Mouse (Mus musculus) lung, embryonic 15.5 days (tissue): ENCODE measurements around the gene St7. TPM values are rescaled to one million over a fixed set of nuclear protein-coding genes. Genes with fewer than 3 reads are reported as not detected.

Experiments used
- ATAC-seq: fragments of 200-750 bp; cut with Nextera tagmentation; 2 replicates; pipeline ENCODE4 v1.8.0; 2017; ENCODE audit warnings: moderate number of reproducible peaks, borderline replicate concordance; ENCODE audit not compliant: low FRiP score, low TSS enrichment; ENCODE audit errors: extremely low read depth
- H3K27ac ChIP-seq: fragments of 300-500 bp; sonication (generic); 2 replicates; pipeline ENCODE4 v1.5.1; 2015; ENCODE audit warnings: moderate library complexity, mild to moderate bottlenecking, inconsistent platforms
- H3K27me3 ChIP-seq: fragments of 300-500 bp; sonication (generic); 2 replicates; pipeline ENCODE4 v1.6.1; 2015; ENCODE audit warnings: inconsistent platforms
- H3K36me3 ChIP-seq: fragments of 300-500 bp; sonication (generic); 2 replicates; pipeline ENCODE4 v1.6.1; 2015; ENCODE audit warnings: inconsistent platforms
- H3K4me1 ChIP-seq: fragments of 300-500 bp; sonication (generic); 2 replicates; pipeline ENCODE4 v1.6.1; 2015; ENCODE audit warnings: inconsistent platforms
- H3K4me2 ChIP-seq: fragments of 300-500 bp; sonication (generic); 2 replicates; pipeline ENCODE4 v1.6.1; 2015; ENCODE audit warnings: inconsistent platforms, mild to moderate bottlenecking, moderate library complexity
- H3K4me3 ChIP-seq: fragments of 300-500 bp; sonication (generic); 2 replicates; pipeline ENCODE4 v1.5.1; 2015; ENCODE audit warnings: mild to moderate bottlenecking, inconsistent platforms
- H3K9ac ChIP-seq: fragments of 300-500 bp; sonication (generic); 2 replicates; pipeline ENCODE4 v1.6.1; 2015; ENCODE audit warnings: inconsistent platforms
- H3K9me3 ChIP-seq: fragments of 300-500 bp; sonication (generic); 2 replicates; pipeline ENCODE4 v1.6.1; 2016; ENCODE audit warnings: inconsistent platforms
- WGBS: fragments of 180-500 bp; shearing (Covaris S2); methylation state at CpG from one replicate; pipeline ENCODE4 v1.1.7; 2015; 5-methylcytosine and 5-hydroxymethylcytosine counted together
- polyA plus RNA-seq: library from polyadenylated mRNA; unstranded; fragments of >200 nt; fragmentation: Nextera tagmentation; extraction: Ambion mirVana; gene quantifications from 2 replicates; pipeline ENCODE4 v1.2.1, GENCODE M21; 2015

St7 gene
- polyA plus RNA-seq, 1 experiment from 2014 or later, result 44.0 TPM

DNA sequence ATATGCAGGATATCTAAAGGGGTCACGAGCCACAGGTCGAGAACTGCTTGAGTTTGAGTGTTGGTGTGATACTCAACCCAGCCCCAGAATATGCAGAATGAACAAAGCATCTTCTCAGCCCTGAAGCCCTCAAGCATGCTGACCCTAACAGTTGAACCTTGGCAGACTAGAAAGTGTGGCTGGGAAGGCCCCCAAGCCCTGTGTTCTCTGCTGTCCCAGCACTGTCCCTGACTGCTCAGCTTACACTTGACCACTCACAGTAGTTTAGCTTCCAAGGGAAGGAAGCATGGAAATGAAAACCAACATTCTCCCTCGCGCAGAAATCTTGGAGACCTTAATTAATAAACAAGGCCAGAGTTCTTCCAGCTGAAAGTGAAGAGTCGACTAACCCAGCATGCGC lies 219.6 kb downstream of the St7 start:
- H3K27ac ChIP-seq, result peak overlapping the region; percentile 21; the same call in 1 of the 2 replicates
- ATAC-seq, result peak; percentile 49; the same call in 1 of the 2 replicates

DNA sequence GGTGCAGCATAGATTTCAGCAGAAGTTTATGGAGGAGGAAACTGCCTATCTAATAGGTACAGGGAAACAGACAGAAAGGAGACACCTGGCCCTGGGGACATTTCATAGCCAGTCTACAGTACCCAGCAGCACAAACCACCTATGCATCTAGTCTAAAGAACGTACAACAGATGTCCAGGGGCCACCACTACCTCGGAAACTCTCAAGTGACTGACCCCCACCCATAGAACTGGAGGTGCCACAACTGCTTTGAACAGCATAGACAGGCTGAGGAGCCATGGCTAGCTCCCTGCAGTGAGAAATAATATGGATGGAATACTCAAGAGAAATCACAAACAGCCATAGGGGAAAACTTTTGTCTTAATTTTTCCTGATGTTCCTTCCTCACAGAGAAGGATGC lies 220.1 kb downstream of the St7 start:
- peak; percentile 8; the same call in 1 of the 2 replicates for ATAC-seq
- peaks cover 8% of the 10 kb centered on the region; the same call in 1 of the 2 replicates for H3K36me3 ChIP-seq
- H3K4me3 ChIP-seq, result no peak overlapping the region
- no peaks in the 10 kb centered on the region for H3K4me1 ChIP-seq
- H3K9me3 ChIP-seq, result no peaks in the 10 kb centered on the region
- peak overlapping the region; percentile 21; the same call in 1 of the 2 replicates for H3K27ac ChIP-seq
- no peak overlapping the region for H3K4me2 ChIP-seq
- WGBS, result 83% methylated on average over 2 of the region's 2 CpGs
- H3K27me3 ChIP-seq, result no peaks in the 10 kb centered on the region
- H3K9ac ChIP-seq, result no peak overlapping the region

More for the DNA sequence above, 219.6 kb downstream of the St7 start:
- H3K4me1 ChIP-seq, result no peaks in the 10 kb centered on the region
- peaks cover 8% of the 10 kb centered on the region; the same call in 1 of the 2 replicates for H3K36me3 ChIP-seq
- no peak overlapping the region for H3K4me2 ChIP-seq
- 59% methylated on average over 6 of the region's 6 CpGs for WGBS
- H3K4me3 ChIP-seq, result no peak overlapping the region
- no peak overlapping the region for H3K9ac ChIP-seq
- H3K27me3 ChIP-seq, result no peaks in the 10 kb centered on the region
- no peaks in the 10 kb centered on the region for H3K9me3 ChIP-seq

DNA sequence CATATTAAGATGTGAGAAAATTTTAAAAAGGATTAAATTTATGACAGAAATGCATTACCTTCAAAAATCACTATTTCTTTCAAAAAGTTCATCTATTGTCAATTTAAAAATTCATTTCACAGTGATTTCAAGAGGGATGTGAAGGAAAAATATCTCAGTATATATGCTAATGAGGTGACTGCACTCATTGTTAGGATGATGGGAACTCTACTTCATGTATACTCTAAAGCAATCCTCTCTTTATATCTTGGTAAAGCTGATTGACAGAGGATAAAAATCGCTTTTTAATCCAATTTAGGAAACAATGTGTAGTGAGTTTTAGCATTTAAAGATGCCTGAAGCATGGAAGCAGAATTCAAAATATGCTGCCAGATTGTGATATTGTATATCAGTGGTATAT lies 220.6 kb downstream of the St7 start:
- no peak overlapping the region for H3K27ac ChIP-seq
- no peaks in the 10 kb centered on the region for H3K9me3 ChIP-seq
- H3K36me3 ChIP-seq, result peaks cover 8% of the 10 kb centered on the region; the same call in 1 of the 2 replicates
- H3K27me3 ChIP-seq, result no peaks in the 10 kb centered on the region
- H3K9ac ChIP-seq, result no peak overlapping the region
- H3K4me2 ChIP-seq, result no peak overlapping the region
- ATAC-seq, result no peak
- no peak overlapping the region for H3K4me3 ChIP-seq
- H3K4me1 ChIP-seq, result no peaks in the 10 kb centered on the region
- WGBS, result 94% methylated on average over 1 of the region's 1 CpGs

DNA sequence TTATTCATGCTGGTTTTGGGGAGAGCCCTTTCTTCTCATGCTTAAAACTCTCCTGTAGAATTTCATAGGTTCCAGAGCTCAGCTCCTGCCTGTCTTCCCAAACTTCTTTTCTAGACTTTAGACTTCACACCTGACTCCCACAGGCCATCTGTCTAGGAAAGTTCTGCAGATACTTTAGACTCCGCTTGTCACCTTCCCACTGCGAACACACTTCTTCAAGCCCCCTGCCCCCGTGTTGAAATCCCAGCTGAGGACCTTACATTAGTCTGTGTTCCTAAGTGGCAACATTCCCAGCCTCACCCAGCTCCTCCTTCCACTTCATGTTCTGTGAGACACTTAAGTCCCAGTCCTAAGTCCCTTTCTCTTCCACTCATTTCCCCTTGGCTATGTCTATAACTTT lies 221.6 kb downstream of the St7 start:
- Histone ChIP-seq H3K27ac (no peak overlapping the region), H3K4me2 (no peak overlapping the region), H3K4me1 (no peaks in the 10 kb centered on the region), H3K27me3 (no peaks in the 10 kb centered on the region), H3K9ac (no peak overlapping the region), H3K4me3 (no peak overlapping the region), H3K36me3 (peaks cover 8% of the 10 kb centered on the region; the same call in 1 of the 2 replicates), H3K9me3 (no peaks in the 10 kb centered on the region)
- no peak for ATAC-seq
- 60% methylated on average over 3 of the region's 3 CpGs for WGBS

DNA sequence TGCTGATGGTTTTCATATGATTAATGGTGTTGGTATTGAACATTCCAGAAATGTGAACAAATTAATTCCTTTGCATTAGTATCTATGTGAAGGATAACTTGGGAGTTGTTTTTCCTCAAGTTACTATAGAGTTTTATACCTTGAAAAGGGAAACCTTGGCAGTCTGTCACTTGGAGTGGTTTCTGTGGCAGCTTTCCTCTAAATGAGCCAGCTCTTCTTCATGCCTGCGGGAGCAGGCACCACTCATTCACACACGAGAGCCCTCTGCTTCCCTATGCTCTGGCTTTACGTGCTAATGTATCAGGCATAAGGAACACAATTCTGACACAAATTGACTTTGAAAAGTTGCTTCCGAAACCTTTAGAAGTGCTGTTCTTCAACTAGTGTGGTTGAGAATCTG lies 224.5 kb downstream of the St7 start:
- Histone ChIP-seq H3K9ac (no peak overlapping the region), H3K27ac (no peak overlapping the region), H3K4me1 (peaks cover 2% of the 10 kb centered on the region; the same call in 1 of the 2 replicates), H3K9me3 (no peaks in the 10 kb centered on the region), H3K4me3 (no peak overlapping the region), H3K36me3 (0 out of 2 replicates have a peak, but pooled peaks cover 5% of the 10 kb centered on the region), H3K4me2 (no peak overlapping the region), H3K27me3 (no peaks in the 10 kb centered on the region)
- WGBS, result 83% methylated on average over 4 of the region's 4 CpGs
- no peak for ATAC-seq

DNA sequence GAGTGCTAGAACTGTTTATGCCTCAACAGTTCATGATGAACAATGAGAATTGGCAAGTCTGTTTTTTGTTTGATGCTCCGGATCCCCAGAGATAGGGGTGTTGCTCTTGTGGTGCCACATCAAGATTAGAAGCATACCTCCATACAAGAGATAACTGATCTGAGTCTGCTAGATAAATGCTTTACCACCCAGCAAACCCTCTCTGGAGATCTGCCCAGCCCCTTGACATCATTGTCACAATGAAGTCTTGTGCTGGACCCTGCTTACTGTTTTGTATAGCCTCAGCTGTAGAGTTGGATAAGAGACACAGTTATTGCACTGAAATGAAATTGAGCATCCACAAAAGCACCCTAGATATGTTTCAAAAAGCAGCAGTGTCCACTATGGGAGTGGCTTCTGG lies 229.4 kb downstream of the St7 start:
- ATAC-seq, result no peak
- H3K27ac ChIP-seq, result no peak overlapping the region
- no peak overlapping the region for H3K9ac ChIP-seq
- WGBS, result 69% methylated on average over 1 of the region's 1 CpGs
- H3K4me3 ChIP-seq, result no peak overlapping the region
- no peaks in the 10 kb centered on the region for H3K27me3 ChIP-seq
- no peak overlapping the region for H3K4me2 ChIP-seq
- H3K4me1 ChIP-seq, result peaks cover 21% of the 10 kb centered on the region
- no peaks in the 10 kb centered on the region for H3K9me3 ChIP-seq
- 0 out of 2 replicates have a peak, but pooled peaks cover 5% of the 10 kb centered on the region for H3K36me3 ChIP-seq

DNA sequence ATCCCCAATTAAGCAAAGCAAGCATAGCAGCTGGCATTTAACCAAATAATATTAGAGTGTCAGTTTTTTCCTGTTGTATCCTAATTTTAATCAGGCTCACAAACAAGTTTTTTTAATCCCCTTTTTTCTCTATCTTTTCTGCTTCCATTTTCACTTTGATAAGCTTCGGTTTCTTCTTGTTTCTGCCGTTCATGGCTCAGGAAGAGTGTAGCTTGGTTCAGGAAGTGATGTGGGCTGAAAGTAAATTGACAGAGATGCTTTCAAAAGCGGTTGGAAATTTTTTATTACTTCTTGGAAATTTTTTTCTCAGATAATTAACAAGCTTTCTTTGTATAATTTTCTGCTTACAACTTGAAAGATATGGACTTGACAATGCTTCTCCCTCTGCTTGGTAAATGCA lies 230.2 kb downstream of the St7 start:
- H3K27ac ChIP-seq, result peak overlapping the region; percentile 64
- H3K36me3 ChIP-seq, result 0 out of 2 replicates have a peak, but pooled peaks cover 5% of the 10 kb centered on the region
- no peaks in the 10 kb centered on the region for H3K27me3 ChIP-seq
- H3K9me3 ChIP-seq, result no peaks in the 10 kb centered on the region
- H3K4me3 ChIP-seq, result no peak overlapping the region
- no peak overlapping the region for H3K4me2 ChIP-seq
- H3K9ac ChIP-seq, result no peak overlapping the region
- peaks cover 27% of the 10 kb centered on the region for H3K4me1 ChIP-seq
- no peak for ATAC-seq
- 56% methylated on average over 3 of the region's 3 CpGs for WGBS

DNA sequence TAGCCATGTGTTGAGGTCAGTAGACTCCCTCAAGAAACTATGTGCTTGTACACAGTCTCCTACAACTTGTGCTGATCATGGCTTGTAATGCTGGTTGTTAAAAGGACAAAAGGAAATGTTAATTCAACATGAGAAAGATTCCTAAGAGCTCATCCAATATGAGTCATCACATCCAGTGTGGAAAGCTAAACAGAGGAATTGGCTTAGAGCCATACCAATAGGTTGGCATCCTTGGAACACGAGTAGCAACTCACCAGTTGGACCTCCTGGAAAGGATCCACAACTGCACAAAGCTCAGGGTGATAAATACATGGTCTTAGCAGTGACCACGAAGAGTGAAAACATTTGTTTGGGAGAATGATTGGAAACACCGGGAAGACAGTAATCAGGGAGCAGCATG lies 230.6 kb downstream of the St7 start:
- H3K27ac ChIP-seq, result peak overlapping the region; percentile 64
- no peak overlapping the region for H3K9ac ChIP-seq
- H3K4me1 ChIP-seq, result peaks cover 30% of the 10 kb centered on the region
- WGBS, result 23% methylated on average over 3 of the region's 3 CpGs
- H3K4me2 ChIP-seq, result no peak overlapping the region
- no peak overlapping the region for H3K4me3 ChIP-seq
- H3K27me3 ChIP-seq, result no peaks in the 10 kb centered on the region
- H3K9me3 ChIP-seq, result no peaks in the 10 kb centered on the region
- ATAC-seq, result peak; percentile 40; the same call in 1 of the 2 replicates
- 0 out of 2 replicates have a peak, but pooled peaks cover 5% of the 10 kb centered on the region for H3K36me3 ChIP-seq

DNA sequence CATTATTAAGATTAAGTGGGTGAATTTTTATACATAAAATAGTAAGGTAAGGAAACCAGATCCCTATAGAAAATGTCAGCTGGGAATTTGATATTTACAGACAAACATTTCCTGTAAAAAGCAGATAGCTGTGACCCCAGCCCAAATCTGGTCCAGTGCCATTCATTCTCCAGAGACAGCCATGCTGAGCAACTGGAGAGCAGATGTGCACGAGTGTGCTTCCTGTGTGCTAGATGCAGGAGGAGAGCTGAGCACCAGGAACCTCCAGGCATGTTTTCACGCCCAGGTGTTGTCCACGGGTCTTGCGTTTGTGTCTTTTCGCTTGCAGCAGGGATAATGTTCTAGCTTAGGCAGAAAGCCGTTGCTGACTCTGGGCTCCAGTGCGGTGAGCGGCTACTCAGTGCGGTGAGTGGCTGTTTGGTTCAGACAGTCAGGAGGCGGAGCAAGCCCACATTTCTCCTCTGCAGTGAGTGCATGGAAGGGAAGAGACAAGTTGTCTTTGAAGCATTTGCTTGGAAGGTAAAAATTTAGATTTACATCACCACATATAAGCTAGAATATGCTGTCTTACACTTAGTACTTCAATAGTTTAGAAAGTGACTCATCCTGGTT lies 231.3 kb downstream of the St7 start:
- H3K27ac ChIP-seq, result peak overlapping the region; percentile 64
- no peak for ATAC-seq
- 69% methylated on average over 10 of the region's 10 CpGs for WGBS

DNA sequence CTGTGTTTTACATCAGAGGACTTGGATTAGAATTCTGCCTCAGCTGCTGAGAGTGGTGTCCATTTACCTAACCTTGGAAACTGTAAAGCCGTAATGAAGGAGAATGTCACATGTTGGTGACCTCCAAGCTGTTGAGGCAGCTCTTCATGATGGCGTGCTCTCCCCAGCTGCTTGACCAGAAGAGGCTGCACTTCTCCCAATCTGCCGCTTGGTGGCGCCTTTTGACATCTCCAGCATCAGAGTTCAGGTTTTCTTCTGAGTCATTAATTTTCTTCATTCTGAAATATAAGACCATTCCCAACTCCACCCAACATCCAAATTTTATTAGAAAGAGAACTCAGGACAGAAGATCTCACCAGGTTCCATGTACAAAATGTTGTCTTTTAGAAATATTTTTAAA lies 232.5 kb downstream of the St7 start:
- peaks cover 42% of the 10 kb centered on the region for H3K4me1 ChIP-seq
- H3K4me3 ChIP-seq, result no peak overlapping the region
- no peaks in the 10 kb centered on the region for H3K9me3 ChIP-seq
- no peaks in the 10 kb centered on the region for H3K27me3 ChIP-seq
- no peak overlapping the region for H3K9ac ChIP-seq
- 0 out of 2 replicates have a peak overlapping the region, but pooled peaks have one; percentile 19 for H3K27ac ChIP-seq
- H3K4me2 ChIP-seq, result no peak overlapping the region
- H3K36me3 ChIP-seq, result no peaks in the 10 kb centered on the region
- WGBS, result 38% methylated on average over 4 of the region's 4 CpGs
- no peak for ATAC-seq

More for the DNA sequence above, 231.3 kb downstream of the St7 start:
- H3K9me3 ChIP-seq, result no peaks in the 10 kb centered on the region
- H3K4me1 ChIP-seq, result peaks cover 33% of the 10 kb centered on the region
- no peak overlapping the region for H3K4me2 ChIP-seq
- H3K9ac ChIP-seq, result no peak overlapping the region
- no peak overlapping the region for H3K4me3 ChIP-seq
- 0 out of 2 replicates have a peak, but pooled peaks cover 5% of the 10 kb centered on the region for H3K36me3 ChIP-seq
- H3K27me3 ChIP-seq, result no peaks in the 10 kb centered on the region

DNA sequence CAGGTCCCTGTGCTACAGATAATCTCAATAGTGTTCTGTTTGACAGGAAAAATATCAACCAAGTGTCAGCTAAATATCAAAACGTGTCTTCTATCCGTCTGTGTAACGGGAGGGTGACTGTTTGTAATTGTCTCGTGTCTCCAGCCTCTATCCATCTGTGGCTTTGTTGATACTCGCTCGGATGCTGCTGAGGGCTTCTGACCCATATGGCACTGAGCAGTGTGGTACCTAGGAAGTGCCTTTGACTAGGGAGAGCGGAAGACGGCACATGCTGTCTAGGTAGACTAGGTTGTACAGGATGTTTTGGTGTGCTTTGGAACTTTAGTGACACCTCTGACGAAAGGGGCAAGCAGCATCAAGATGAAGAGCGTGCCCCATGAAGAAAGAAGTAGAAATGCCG lies 235.0 kb downstream of the St7 start:
- Histone ChIP-seq H3K4me2 (no peak overlapping the region), H3K4me1 (peaks cover 35% of the 10 kb centered on the region), H3K27me3 (no peaks in the 10 kb centered on the region), H3K27ac (no peak overlapping the region; the same call in 1 of the 2 replicates), H3K36me3 (no peaks in the 10 kb centered on the region), H3K4me3 (no peak overlapping the region), H3K9me3 (no peaks in the 10 kb centered on the region), H3K9ac (no peak overlapping the region)
- no peak for ATAC-seq
- 60% methylated on average over 11 of the region's 11 CpGs for WGBS

DNA sequence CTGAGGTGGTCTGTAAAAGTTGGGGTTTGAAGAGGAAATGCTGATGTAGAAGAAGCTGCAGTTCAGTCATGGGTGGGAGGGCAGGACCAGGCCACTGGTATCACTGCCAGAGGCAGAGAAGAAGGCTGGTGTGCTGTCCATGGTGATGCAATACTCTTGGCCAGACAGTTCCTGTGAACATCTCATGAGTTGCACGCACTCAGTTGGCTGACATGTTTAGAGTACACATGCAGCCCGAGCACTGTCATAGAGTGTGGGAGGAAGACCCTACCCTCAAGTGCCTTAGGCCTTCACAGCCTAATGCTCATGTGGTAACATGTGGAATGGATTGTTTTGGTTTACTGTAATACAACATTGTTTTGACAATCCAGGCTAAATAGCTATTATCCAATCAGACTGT lies 238.5 kb downstream of the St7 start:
- no peaks in the 10 kb centered on the region for H3K9me3 ChIP-seq
- H3K4me1 ChIP-seq, result peaks cover 21% of the 10 kb centered on the region
- H3K36me3 ChIP-seq, result peaks cover 11% of the 10 kb centered on the region
- 40% methylated on average over 2 of the region's 2 CpGs for WGBS
- no peak overlapping the region for H3K4me3 ChIP-seq
- H3K27me3 ChIP-seq, result no peaks in the 10 kb centered on the region
- no peak overlapping the region for H3K4me2 ChIP-seq
- peak overlapping the region; percentile 40; the same call in 1 of the 2 replicates for H3K27ac ChIP-seq
- no peak overlapping the region for H3K9ac ChIP-seq
- peak; percentile 84; the same call in 1 of the 2 replicates for ATAC-seq
